Mouse (Mus musculus): Measurements from ENCODE around the gene Fam126a. TPM values are rescaled to one million over a fixed set of nuclear protein-coding genes. Genes with fewer than 3 reads are reported as not detected.

Fam126a gene
- polyA plus RNA-seq, 1 experiment from 2014 or later, result 41.3 TPM

DNA sequence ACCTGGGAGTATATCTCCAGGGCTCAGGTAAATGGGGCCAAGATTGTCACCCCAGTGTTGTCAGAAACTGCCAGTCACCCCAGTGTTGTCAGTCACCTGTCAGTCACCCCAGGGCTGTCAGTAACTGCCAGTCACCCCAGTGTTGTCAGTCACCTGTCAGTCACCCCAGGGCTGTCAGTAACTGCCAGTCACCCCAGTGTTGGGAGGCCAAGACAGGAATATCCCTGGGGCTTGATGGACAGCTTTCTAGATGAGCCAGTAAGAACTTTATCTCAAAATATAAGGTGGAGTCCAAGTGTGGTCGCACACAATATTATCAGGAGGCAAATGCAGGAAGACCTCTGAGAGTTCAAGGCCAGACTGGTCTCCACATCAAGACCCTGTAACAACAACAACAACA, 109.2 kb downstream of the Fam126a start:
- Histone ChIP-seq H3K79me2 (ENCODE audit: inconsistent target) (no peaks in the 10 kb centered on the region), H3K36me3 (ENCODE audit: inconsistent target) (no peaks in the 10 kb centered on the region), H3K27ac (no peak overlapping the region), H3K4me3 (ENCODE audit: inconsistent target) (no peak overlapping the region)
- WGBS (ENCODE audit: missing documents), result 86% methylated on average over 1 of the region's 1 CpGs

DNA sequence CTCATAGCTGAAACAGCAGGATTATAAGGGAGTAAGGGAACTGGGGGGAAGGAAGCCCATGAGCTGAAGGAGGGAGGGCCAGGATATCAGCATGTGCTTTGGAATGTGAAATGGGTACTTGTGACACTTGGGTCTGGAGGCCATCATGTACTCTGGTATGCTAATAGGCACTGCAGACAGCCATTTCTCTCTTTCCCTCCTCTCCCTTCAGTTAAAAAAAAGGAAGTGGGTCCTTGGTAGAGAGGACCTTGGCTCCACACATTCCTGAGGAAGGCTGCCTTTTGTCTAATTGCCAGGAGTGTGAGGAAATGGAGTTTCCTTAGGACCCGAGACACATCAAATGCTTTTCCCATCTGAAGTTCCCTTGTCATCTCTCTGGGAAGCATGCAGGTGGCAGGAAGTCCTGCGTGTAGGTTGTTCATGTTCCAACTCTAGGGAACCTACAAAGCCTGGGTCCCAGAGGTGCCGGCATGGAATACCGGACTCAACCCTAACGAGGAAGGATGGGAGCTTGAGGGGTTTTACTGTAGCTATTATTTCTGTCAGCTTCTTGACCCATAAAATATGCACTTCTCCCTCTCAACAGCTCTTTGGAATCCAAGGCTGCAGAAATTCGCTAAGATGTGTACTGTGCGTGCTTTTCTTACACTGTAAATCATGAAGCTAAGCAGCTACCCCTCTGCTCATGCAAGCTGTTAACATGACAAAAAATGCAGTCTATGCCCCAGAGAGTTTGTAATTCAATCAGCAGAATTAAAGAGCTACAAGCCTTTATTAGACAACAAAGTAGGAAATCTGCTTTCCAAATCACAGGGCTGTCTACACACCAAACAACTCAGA, 110.4 kb downstream of the Fam126a start:
- 78% methylated on average over 7 of the region's 7 CpGs for WGBS (ENCODE audit: missing documents)
- Histone ChIP-seq H3K36me3 (ENCODE audit: inconsistent target) (no peaks in the 10 kb centered on the region), H3K4me3 (ENCODE audit: inconsistent target) (no peak overlapping the region), H3K27ac (no peak overlapping the region), H3K79me2 (ENCODE audit: inconsistent target) (no peaks in the 10 kb centered on the region)

DNA sequence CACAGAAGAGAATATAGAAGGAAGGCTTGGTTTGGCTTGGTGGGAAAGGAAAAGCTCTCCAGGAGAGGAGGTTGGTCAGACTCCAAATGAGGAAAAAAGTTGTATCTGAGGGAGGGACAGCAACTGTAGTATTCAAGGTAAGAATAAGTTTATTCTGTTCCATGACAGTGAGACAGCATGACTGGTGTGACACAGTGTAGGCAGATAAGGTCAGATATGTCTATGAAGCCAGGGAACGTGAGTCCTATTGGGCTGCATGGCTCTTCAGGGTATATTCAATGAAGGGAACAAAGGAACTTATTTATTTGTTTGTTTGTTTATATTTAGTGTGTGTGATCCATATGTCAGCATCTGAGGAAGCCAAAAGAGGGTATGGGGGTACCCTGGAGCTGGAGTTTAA, 113.2 kb downstream of the Fam126a start:
- no peak overlapping the region for H3K27ac ChIP-seq

GRCm38 (mm10) chr5:23911556-23911955, 118.9 kb downstream of the Fam126a start:
- H3K4me3 ChIP-seq (ENCODE audit: inconsistent target), result no peak overlapping the region
- 93% methylated on average over 1 of the region's 1 CpGs for WGBS (ENCODE audit: missing documents)
- H3K27ac ChIP-seq, result no peak overlapping the region
- H3K79me2 ChIP-seq (ENCODE audit: inconsistent target), result no peaks in the 10 kb centered on the region
- no peaks in the 10 kb centered on the region for H3K36me3 ChIP-seq (ENCODE audit: inconsistent target)

More for the DNA sequence above, 113.2 kb downstream of the Fam126a start:
- Histone ChIP-seq H3K4me3 (ENCODE audit: inconsistent target) (no peak overlapping the region), H3K36me3 (ENCODE audit: inconsistent target) (no peaks in the 10 kb centered on the region), H3K79me2 (ENCODE audit: inconsistent target) (no peaks in the 10 kb centered on the region)
- 100% methylated on average over 1 of the region's 1 CpGs for WGBS (ENCODE audit: missing documents)

DNA sequence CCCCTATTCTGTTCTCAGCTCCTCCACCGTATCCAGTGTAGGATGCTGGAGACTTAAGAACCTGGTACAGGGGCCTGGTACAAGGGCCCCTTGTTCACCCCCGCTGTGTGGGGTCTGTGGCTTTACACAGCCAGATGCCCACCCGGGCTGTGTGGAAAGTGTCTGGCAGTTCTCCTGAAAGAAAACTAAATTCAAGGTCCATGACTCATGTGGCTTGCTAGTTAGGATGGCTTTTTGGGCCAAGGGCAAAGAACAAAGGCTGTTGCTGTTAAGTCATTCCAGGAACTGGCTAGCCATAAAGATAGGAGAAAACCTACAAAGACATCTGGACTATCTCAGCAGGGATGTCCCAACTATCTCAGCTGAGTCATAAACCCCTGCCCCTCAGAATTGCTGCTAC, 121.2 kb downstream of the Fam126a start:
- H3K27ac ChIP-seq, result no peak overlapping the region
- H3K79me2 ChIP-seq (ENCODE audit: inconsistent target), result no peaks in the 10 kb centered on the region
- no peak overlapping the region for H3K4me3 ChIP-seq (ENCODE audit: inconsistent target)
- no peaks in the 10 kb centered on the region for H3K36me3 ChIP-seq (ENCODE audit: inconsistent target)
- WGBS (ENCODE audit: missing documents), result 96% methylated on average over 3 of the region's 3 CpGs

DNA sequence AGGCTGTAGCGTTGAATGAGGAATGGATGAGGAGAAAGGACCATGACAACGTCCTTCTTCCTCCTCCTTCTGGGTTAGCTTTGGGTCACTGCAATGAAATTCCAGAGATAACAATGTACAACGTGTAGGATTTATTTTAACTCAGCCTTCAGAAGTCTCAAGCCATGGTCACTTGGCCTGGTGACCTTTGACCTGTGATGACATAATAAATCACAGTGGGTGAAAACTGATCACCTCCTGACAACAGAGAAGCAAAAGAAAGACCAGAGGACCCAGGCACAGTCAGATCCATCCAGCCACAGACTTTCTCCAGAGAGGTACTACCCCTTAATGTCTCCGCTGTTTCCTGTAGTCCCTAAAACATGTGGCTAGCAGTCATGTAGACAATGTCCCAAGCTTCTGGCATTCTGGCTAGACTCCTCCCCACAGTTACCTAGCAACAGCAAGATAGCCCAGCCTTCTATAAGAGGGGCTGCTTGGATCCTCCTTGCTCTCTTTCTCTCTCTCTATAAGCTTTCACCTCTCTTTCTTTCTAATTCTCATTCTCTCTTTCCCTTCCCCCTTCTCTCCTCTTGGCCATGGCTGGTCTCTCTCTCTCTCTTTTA, 121.9 kb downstream of the Fam126a start:
- Histone ChIP-seq H3K4me3 (ENCODE audit: inconsistent target) (no peak overlapping the region), H3K79me2 (ENCODE audit: inconsistent target) (no peaks in the 10 kb centered on the region), H3K36me3 (ENCODE audit: inconsistent target) (no peaks in the 10 kb centered on the region), H3K27ac (no peak overlapping the region)
- WGBS (ENCODE audit: missing documents), result 75% methylated on average over 4 of the region's 4 CpGs

DNA sequence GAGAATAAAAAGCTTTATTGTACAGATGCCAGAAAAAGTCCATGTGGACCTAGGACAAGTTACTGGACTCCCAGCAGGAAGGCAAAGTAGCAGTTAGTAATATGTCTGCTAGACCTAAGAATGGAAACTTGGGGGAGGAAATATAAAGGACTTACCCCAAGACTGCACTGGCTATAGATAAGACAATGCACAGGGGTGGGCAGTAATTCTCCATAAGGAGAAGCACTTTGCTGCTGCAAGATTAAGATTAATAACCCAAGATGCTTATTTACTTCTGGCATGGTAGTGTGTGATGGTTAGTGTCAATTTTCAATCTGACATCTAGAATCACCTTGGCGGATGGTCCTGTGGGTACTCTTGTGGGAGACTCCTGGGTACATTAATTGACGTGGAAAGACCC, 128.3 kb downstream of the Fam126a start:
- Histone ChIP-seq H3K79me2 (ENCODE audit: inconsistent target) (no peaks in the 10 kb centered on the region), H3K36me3 (ENCODE audit: inconsistent target) (no peaks in the 10 kb centered on the region), H3K27ac (no peak overlapping the region), H3K4me3 (ENCODE audit: inconsistent target) (no peak overlapping the region)
- WGBS (ENCODE audit: missing documents), result 94% methylated on average over 2 of the region's 2 CpGs

- H3K27ac ChIP-seq, result no peak overlapping the region
- H3K79me2 ChIP-seq (ENCODE audit: inconsistent target), result no peaks in the 10 kb centered on the region
- WGBS (ENCODE audit: missing documents), result 84% methylated on average over 4 of the region's 4 CpGs
- no peaks in the 10 kb centered on the region for H3K36me3 ChIP-seq (ENCODE audit: inconsistent target)
- H3K4me3 ChIP-seq (ENCODE audit: inconsistent target), result no peak overlapping the region
These were observed 130.3 kb downstream of the Fam126a start for GRCm38 (mm10) chr5:23900190-23900589.

- Histone ChIP-seq H3K36me3 (ENCODE audit: inconsistent target) (no peaks in the 10 kb centered on the region), H3K79me2 (ENCODE audit: inconsistent target) (no peaks in the 10 kb centered on the region), H3K27ac (peak overlapping the region; percentile 72), H3K4me3 (ENCODE audit: inconsistent target) (peak overlapping the region; percentile 22; the same call in 1 of the 2 replicates)
- WGBS (ENCODE audit: missing documents), result 9% methylated on average over 11 of the region's 11 CpGs
These were observed 136.4 kb downstream of the Fam126a start for GRCm38 (mm10) chr5:23893864-23894771.

DNA sequence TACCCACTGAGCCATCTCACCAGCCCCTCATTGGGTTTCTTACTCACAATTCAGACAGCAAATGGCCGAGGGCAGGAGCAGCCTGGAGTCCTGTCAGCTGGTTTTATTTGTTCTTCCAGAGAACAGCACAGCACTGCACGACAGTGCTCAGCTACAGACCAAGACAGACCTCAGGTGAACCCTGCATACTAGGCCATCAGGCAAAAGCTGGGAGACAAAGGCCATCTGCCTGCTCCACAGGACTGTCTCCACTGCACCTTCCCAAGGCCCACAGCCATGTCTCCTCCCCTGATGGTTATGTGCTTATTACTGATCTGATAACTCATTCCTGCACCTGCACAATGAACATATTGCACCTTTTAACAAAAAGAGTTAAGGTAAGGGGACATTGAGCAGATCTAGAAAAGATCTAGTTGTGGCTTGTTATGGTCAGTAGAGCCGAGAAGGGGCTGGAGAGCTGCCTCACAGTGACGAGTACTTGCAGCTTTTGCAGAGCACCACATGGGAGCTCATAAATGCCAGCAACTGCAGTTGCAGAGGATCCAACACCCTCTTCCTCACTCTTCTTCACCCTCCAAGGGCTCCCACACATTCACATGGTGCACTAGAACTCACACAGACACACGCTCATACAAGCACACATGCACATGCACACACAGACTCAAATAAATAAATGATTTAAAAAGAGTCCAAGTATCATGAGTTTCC, 137.2 kb downstream of the Fam126a start:
- 89% methylated on average over 4 of the region's 5 CpGs for WGBS (ENCODE audit: missing documents)
- H3K36me3 ChIP-seq (ENCODE audit: inconsistent target), result no peaks in the 10 kb centered on the region
- H3K79me2 ChIP-seq (ENCODE audit: inconsistent target), result no peaks in the 10 kb centered on the region
- peak overlapping the region; percentile 72 for H3K27ac ChIP-seq
- H3K4me3 ChIP-seq (ENCODE audit: inconsistent target), result no peak overlapping the region

- Histone ChIP-seq H3K79me2 (ENCODE audit: inconsistent target) (no peaks in the 10 kb centered on the region), H3K36me3 (ENCODE audit: inconsistent target) (no peaks in the 10 kb centered on the region), H3K4me3 (ENCODE audit: inconsistent target) (no peak overlapping the region), H3K27ac (no peak overlapping the region)
- 53% methylated on average over 10 of the region's 10 CpGs for WGBS (ENCODE audit: missing documents)
These were observed 139.8 kb downstream of the Fam126a start for GRCm38 (mm10) chr5:23890734-23891133.

DNA sequence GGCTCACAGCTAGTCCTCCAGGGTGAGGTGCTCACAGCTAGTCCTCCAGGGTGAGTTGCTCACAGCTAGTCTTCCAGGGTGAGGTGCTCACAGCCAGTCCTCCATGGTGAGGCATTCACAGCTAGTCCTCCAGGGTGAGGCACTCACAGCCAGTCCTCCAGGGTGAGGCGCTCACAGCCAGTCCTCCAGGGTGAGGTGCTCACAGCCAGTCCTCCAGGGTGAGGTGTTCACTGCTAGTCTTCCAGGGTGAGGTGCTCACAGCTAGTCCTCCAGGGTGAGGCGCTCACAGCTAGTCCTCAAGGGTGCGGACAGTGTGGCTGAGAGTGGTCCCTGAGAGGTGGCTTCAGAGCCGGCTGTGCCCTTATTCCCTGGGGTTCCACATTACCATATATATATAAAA, 141.0 kb downstream of the Fam126a start:
- no peak overlapping the region for H3K4me3 ChIP-seq (ENCODE audit: inconsistent target)
- H3K36me3 ChIP-seq (ENCODE audit: inconsistent target), result no peaks in the 10 kb centered on the region
- H3K27ac ChIP-seq, result no peak overlapping the region
- WGBS (ENCODE audit: missing documents), result 92% methylated on average over 4 of the region's 4 CpGs
- no peaks in the 10 kb centered on the region for H3K79me2 ChIP-seq (ENCODE audit: inconsistent target)

GRCm38 (mm10) chr5:23887111-23887510, 143.4 kb downstream of the Fam126a start:
- no peak overlapping the region for H3K4me3 ChIP-seq (ENCODE audit: inconsistent target)
- 40% methylated on average over 3 of the region's 3 CpGs for WGBS (ENCODE audit: missing documents)
- H3K27ac ChIP-seq, result peak overlapping the region; percentile 90

GRCm38 (mm10) chr5:23874457-23874856, 156.0 kb downstream of the Fam126a start:
- peak overlapping the region; percentile 32; the same call in 1 of the 2 replicates for H3K27ac ChIP-seq
- H3K79me2 ChIP-seq (ENCODE audit: inconsistent target), result no peaks in the 10 kb centered on the region
- 30% methylated on average over 5 of the region's 5 CpGs for WGBS (ENCODE audit: missing documents)
- no peak overlapping the region for H3K4me3 ChIP-seq (ENCODE audit: inconsistent target)
- H3K36me3 ChIP-seq (ENCODE audit: inconsistent target), result no peaks in the 10 kb centered on the region

More at GRCm38 (mm10) chr5:23887111-23887510, 143.4 kb downstream of the Fam126a start:
- no peaks in the 10 kb centered on the region for H3K79me2 ChIP-seq (ENCODE audit: inconsistent target)
- no peaks in the 10 kb centered on the region for H3K36me3 ChIP-seq (ENCODE audit: inconsistent target)

All from macrophage (primary cell).